Mouse (Mus musculus) kidney, adult 2 months (tissue): ENCODE results near the gene Phrf1.

Source experiments
- CTCF ChIP-seq: fragments of 200-500 bp; conservative IDR thresholded peaks from 2 replicates; pipeline ENCODE4 v1.5.1; 2011; ENCODE audit warnings: low read depth, mild to moderate bottlenecking, control low read depth, low read length, moderate library complexity, mixed read lengths; ENCODE audit not compliant: insufficient read depth, insufficient read length
- POLR2A ChIP-seq: fragments of 200-500 bp; IDR thresholded peaks from one replicate; pipeline ENCODE4 v1.6.1; 2011; ENCODE audit warnings: low read depth, low read length, control low read depth

GRCm38 (mm10) chr7:141263640-141264039 is 35.1 kb downstream of the Phrf1 start:
- no peak for TF ChIP-seq POLR2A
- TF ChIP-seq CTCF = no peak
